Mouse (Mus musculus) forebrain, embryonic 16.5 days (tissue): ENCODE data around the gene Arrb1. TPM values are rescaled to one million over a fixed set of nuclear protein-coding genes. Genes with fewer than 3 reads are reported as not detected.

Experiments used
- ATAC-seq: fragments of 200-750 bp; cut with Nextera tagmentation; 2 replicates; pipeline ENCODE4 v1.8.0; 2017; ENCODE audit warnings: mild to moderate bottlenecking, moderate library complexity
- H3K27ac ChIP-seq: fragments of 300-500 bp; sonication (generic); 2 replicates; pipeline ENCODE4 v1.5.1; 2014; ENCODE audit warnings: low read length, control low read depth
- H3K27me3 ChIP-seq: fragments of 300-500 bp; sonication (generic); replicated peaks from 2 replicates; pipeline ENCODE4 v1.6.1; 2014; ENCODE audit warnings: low read length; ENCODE audit not compliant: control insufficient read depth, insufficient read depth
- H3K36me3 ChIP-seq: fragments of 300-500 bp; sonication (generic); 2 replicates; pipeline ENCODE4 v1.6.1; 2014; ENCODE audit not compliant: control insufficient read depth, insufficient read depth
- H3K4me1 ChIP-seq: fragments of 300-500 bp; sonication (generic); replicated peaks from 2 replicates; pipeline ENCODE4 v1.6.1; 2014; ENCODE audit warnings: low read length; ENCODE audit not compliant: control insufficient read depth, insufficient read depth
- H3K4me2 ChIP-seq: fragments of 300-500 bp; sonication (generic); 2 replicates; pipeline ENCODE4 v1.6.1; 2014; ENCODE audit warnings: mild to moderate bottlenecking, low read length, control low read depth
- H3K4me3 ChIP-seq: fragments of 300-500 bp; sonication (generic); replicated peaks from 2 replicates; pipeline ENCODE4 v1.5.1; 2014; ENCODE audit warnings: mild to moderate bottlenecking, low read length, control low read depth
- H3K9ac ChIP-seq: fragments of 300-500 bp; sonication (generic); replicated peaks from 2 replicates; pipeline ENCODE4 v1.6.1; 2014; ENCODE audit warnings: low read depth, low read length, control low read depth
- H3K9me3 ChIP-seq: fragments of 300-500 bp; sonication (generic); 2 replicates; pipeline ENCODE4 v1.6.1; 2016; ENCODE audit warnings: low read length; ENCODE audit not compliant: control insufficient read depth
- WGBS: fragments of 180-500 bp; shearing (Covaris S2); extraction: QIAGEN DNeasy Blood & Tissue Kit; methylation state at CpG from one replicate; pipeline ENCODE4 v1.1.7; 2014; 5-methylcytosine and 5-hydroxymethylcytosine counted together
- polyA plus RNA-seq: library from polyadenylated mRNA; unstranded; fragments of >200 nt; fragmentation: Nextera tagmentation; extraction: Ambion mirVana; gene quantifications from 2 replicates; pipeline ENCODE4 v1.2.1, GENCODE M21; 2015

Gene Arrb1
- polyA plus RNA-seq, 1 experiment from 2014 or later: 18.1 TPM

DNA sequence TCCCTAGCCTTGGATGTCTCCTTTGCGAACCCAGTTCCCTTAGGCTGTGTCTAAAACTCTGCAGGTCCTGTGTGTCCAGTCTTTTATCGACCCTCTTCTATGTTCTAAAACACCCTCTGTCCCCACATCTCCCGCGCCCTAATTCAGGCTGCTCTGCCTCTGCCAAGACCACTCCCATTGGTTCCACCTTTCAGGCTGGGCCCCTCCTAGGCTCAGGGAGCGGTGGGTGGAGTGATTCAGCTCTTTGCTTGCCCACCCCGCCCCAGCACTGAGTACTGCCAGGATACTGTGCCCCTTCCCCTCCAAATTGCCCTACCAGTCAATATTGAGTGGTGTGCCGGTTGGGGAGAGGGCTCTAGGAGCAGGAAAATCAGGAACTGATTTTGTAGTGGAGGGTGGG lies 92.1 kb downstream of the Arrb1 start:
- no peak overlapping the region for H3K27ac ChIP-seq
- H3K4me2 ChIP-seq: no peak overlapping the region
- H3K27me3 ChIP-seq: peaks cover 30% of the 10 kb centered on the region
- 2% methylated on average over 7 of the region's 7 CpGs for WGBS
- peaks cover 13% of the 10 kb centered on the region for H3K4me1 ChIP-seq
- H3K9me3 ChIP-seq: no peaks in the 10 kb centered on the region
- ATAC-seq: no peak
- no peak overlapping the region for H3K9ac ChIP-seq
- H3K36me3 ChIP-seq: no peaks in the 10 kb centered on the region
- no peak overlapping the region for H3K4me3 ChIP-seq

DNA sequence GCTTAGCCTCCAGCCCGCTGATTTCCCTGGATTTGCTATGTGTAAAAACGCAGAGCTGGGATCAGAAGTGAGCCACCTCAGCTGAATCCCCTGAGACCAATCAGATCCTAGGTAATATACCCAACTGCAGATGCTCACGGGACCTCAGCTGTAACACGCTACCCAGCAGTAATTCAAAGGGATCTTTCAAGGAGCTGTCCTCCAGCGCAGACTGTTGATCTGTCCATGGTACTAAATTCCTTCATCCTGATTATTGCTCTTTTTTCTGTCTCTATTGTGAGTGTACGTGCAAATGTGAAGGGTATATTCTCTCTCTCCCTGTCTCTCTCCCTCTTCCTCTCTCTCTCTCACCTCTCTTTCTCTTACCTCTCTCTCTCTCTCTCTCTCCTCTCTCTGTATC lies 97.0 kb downstream of the Arrb1 start:
- peaks cover 11% of the 10 kb centered on the region for H3K27me3 ChIP-seq
- H3K4me1 ChIP-seq: no peaks in the 10 kb centered on the region
- H3K9me3 ChIP-seq: no peaks in the 10 kb centered on the region
- H3K36me3 ChIP-seq: no peaks in the 10 kb centered on the region
- H3K27ac ChIP-seq: no peak overlapping the region
- H3K9ac ChIP-seq: no peak overlapping the region
- no peak overlapping the region for H3K4me2 ChIP-seq
- ATAC-seq: no peak
- no peak overlapping the region for H3K4me3 ChIP-seq
- 14% methylated on average over 6 of the region's 6 CpGs for WGBS

DNA sequence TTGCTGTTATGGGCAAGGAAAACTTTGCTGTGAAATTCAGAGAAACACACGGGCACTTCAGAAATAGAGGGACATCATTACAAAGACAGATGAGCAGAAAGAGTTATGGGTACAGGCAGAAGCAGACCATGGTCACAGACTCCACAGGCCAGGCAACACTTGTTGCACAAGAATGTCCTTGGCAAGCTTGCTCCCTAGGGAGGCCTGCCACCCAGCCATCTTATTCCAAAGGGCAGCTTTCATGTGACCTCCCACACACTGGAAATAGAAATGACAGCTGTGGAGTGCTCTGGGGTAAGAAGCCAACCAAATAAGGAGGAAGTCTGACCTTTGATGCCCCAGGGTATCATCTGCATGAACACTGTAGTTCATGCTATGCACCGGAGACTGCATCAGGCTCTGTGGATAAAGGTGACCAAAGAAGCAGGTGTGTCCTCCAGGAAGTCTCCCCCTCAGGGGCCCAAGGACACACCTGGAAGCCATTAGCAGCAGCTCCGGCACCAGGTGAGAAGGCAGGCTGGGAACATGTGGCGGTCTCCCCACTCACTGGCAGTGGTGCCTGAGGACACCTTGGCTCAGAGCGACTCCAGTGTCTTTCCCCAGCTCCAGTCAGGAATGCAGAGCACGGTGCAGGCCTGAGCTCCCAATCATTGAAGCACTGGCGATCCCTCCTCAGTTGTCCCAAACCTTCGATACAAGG lies 98.8 kb downstream of the Arrb1 start:
- Histone ChIP-seq H3K36me3 (no peaks in the 10 kb centered on the region), H3K4me2 (no peak overlapping the region), H3K9ac (no peak overlapping the region), H3K9me3 (no peaks in the 10 kb centered on the region), H3K27ac (no peak overlapping the region), H3K4me3 (no peak overlapping the region), H3K4me1 (no peaks in the 10 kb centered on the region), H3K27me3 (no peaks in the 10 kb centered on the region)
- ATAC-seq: no peak
- WGBS: 84% methylated on average over 8 of the region's 8 CpGs

DNA sequence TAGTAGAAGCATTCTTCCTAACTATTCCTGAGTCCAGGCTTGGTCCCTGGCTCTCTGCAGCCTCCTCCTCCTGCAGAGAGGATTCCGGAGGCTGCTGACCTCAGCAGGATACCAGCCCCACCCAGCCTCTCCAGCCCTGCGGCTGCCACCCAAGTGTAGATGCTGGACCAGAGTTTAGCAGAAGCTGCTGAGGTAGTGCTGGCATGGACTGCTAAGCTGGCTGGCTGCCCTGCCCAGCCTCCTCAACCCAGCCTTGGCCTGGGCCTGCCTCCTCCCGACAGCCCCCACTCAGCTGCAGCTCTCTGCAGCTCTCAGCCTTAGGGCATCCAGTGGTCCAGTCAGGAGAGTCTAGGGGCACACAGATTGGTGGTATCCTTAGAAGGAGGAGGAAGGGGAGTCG lies 106.0 kb downstream of the Arrb1 start:
- H3K9ac ChIP-seq: no peak overlapping the region
- H3K4me2 ChIP-seq: no peak overlapping the region
- 41% methylated on average over 4 of the region's 4 CpGs for WGBS

DNA sequence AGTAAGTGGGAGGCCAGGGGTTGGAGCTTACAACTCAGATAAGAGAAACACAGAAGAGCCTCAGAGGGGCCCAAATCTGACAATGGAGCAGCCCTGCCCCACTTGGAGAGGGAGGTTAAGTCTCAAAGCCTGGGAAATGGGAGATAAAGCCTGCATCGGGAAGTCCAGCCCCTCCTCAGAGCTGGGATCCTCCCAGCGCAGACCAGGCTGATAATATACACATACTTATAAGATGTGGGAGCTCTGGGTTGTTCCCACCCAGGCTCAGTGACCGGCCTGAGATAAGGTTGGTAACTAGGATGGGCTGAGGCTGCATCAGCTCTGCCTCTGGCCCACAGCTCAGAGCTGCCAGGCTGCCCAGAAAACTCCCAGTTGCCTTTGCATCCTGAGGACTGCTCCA lies 106.8 kb downstream of the Arrb1 start:
- H3K9ac ChIP-seq: no peak overlapping the region
- no peaks in the 10 kb centered on the region for H3K9me3 ChIP-seq
- H3K27me3 ChIP-seq: no peaks in the 10 kb centered on the region
- no peaks in the 10 kb centered on the region for H3K4me1 ChIP-seq
- no peaks in the 10 kb centered on the region for H3K36me3 ChIP-seq
- no peak overlapping the region for H3K4me2 ChIP-seq
- ATAC-seq: no peak
- no peak overlapping the region for H3K4me3 ChIP-seq
- no peak overlapping the region for H3K27ac ChIP-seq
- WGBS: 38% methylated on average over 3 of the region's 3 CpGs

More for the DNA sequence above, 106.0 kb downstream of the Arrb1 start:
- Histone ChIP-seq H3K27me3 (no peaks in the 10 kb centered on the region), H3K27ac (no peak overlapping the region), H3K4me3 (no peak overlapping the region), H3K36me3 (no peaks in the 10 kb centered on the region), H3K9me3 (no peaks in the 10 kb centered on the region), H3K4me1 (no peaks in the 10 kb centered on the region)
- ATAC-seq: no peak

DNA sequence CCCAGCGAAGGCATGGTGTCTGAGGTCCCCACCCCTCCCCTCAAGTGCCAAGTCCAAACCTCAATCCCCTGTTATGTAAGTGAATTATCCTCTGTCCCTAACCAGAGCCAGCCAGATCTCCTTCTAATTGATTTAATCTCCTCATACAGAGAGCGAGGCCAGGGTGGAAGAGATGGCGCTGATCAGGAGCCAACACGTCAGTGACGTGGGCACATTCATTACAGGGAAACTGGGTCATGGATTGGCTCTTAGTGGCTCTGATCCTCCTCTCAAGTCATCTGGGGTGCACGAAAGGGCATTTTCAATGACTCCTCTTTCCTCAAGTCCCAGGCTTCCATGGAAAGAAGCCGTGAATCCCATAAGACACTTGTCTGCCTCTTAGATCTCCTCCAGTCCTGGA lies 109.4 kb downstream of the Arrb1 start:
- Histone ChIP-seq H3K36me3 (no peaks in the 10 kb centered on the region), H3K9ac (no peak overlapping the region), H3K4me1 (no peaks in the 10 kb centered on the region), H3K27me3 (no peaks in the 10 kb centered on the region), H3K4me3 (no peak overlapping the region), H3K4me2 (no peak overlapping the region), H3K27ac (no peak overlapping the region), H3K9me3 (no peaks in the 10 kb centered on the region)
- no peak for ATAC-seq
- 73% methylated on average over 7 of the region's 7 CpGs for WGBS

DNA sequence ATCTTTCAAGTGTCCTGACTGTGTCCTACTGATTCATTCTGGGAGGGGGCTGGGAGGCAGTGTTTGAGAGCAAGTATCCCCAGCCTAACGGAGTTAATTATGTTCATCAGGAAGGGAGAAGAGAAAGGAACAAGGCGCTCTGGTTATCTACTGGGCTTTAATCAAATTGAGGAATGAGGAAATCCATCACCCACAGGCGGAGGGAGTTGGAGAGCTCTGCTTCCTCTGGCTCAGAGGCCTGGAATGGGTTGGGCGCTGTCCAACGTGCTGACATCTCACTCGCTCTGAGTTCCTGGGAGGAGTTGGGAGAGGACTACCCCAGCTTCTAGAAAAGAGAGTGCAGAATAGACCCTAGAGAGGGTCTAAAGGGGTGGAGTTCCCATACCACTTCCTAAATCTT lies 113.4 kb downstream of the Arrb1 start:
- Histone ChIP-seq H3K4me1 (no peaks in the 10 kb centered on the region), H3K4me3 (no peak overlapping the region), H3K36me3 (no peaks in the 10 kb centered on the region), H3K9ac (no peak overlapping the region), H3K27me3 (no peaks in the 10 kb centered on the region), H3K9me3 (no peaks in the 10 kb centered on the region), H3K4me2 (no peak overlapping the region), H3K27ac (no peak overlapping the region)
- WGBS: 6% methylated on average over 6 of the region's 6 CpGs
- ATAC-seq: no peak

DNA sequence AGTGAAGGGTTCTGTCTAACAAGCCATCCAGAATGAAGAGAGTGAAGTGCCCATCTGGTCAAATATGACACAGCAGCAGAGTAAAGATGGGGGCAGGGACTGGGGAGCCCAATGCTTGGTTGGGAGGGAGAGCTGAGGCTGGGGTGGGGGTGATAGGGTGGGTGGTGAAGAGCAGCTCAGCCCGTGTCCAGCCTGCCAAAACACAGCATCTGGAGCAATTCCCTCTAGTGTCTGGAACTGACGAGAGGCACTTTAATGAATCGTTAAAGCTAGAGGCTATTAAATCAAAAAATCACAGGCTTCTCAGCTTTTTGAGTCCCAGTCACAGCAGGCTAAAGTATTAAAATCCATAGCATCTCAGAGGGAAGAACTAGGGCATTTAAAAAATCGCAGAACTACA lies 114.3 kb downstream of the Arrb1 start:
- ATAC-seq: no peak
- no peak overlapping the region for H3K4me3 ChIP-seq
- 30% methylated on average over 4 of the region's 4 CpGs for WGBS
- H3K27me3 ChIP-seq: no peaks in the 10 kb centered on the region
- no peak overlapping the region for H3K27ac ChIP-seq
- H3K9me3 ChIP-seq: no peaks in the 10 kb centered on the region
- H3K4me2 ChIP-seq: no peak overlapping the region
- no peaks in the 10 kb centered on the region for H3K4me1 ChIP-seq
- no peak overlapping the region for H3K9ac ChIP-seq
- H3K36me3 ChIP-seq: no peaks in the 10 kb centered on the region

DNA sequence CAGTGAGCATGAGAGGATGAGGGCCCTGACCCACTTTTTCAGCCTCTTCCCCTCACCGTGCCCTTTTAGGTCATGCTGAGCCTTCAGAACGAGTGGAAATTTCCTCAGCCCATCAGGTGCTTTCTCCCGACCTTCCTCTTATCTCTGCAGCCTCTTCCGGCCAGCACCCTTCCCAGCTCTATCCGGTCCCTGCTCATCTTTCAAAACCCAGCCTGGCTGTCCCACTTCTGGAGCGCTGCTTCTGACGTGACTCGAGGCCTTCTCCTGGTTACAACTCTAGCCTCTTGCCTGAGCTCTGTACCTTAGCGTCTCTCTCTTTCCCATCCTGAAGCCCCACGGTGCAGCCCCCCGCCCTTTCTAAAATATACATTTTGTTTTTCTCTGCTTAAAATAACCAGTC lies 119.0 kb downstream of the Arrb1 start:
- Histone ChIP-seq H3K36me3 (no peaks in the 10 kb centered on the region), H3K9ac (no peak overlapping the region), H3K27me3 (no peaks in the 10 kb centered on the region), H3K4me3 (no peak overlapping the region), H3K27ac (no peak overlapping the region), H3K9me3 (no peaks in the 10 kb centered on the region), H3K4me2 (no peak overlapping the region), H3K4me1 (no peaks in the 10 kb centered on the region)
- 90% methylated on average over 11 of the region's 11 CpGs for WGBS
- ATAC-seq: no peak
